ENCODE assay signal across 19 mouse cellular contexts in the genomic region with DNA sequence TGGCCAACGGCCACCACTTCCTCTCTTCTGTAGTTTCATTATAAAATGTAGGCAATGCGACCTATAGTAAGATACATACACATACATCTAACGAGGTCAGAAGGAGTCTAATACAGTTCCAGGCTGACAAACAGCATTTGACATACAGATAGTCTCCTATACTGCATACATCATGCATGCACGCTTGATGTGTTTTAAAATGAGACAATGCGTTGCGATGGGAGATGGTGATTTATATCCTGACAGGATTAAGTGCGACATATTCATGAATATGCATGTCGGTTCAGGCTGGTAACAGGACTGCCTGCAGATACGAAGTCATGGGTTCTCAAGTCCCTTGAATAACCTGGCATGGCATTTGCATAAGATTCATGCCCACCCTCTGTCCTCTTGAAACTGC. TPM values are rescaled to one million over a fixed set of nuclear protein-coding genes. Genes with fewer than 3 reads are reported as not detected.
DNase-seq lines count a peak whose midpoint lies in the region; ATAC-seq and TF ChIP-seq lines count a peak whose summit lies in the region.
"Had no signal": no experiment of that assay in that cellular context is flagged by ENCODE, and none has a peak within 500 bp of the region (broad histone marks: within the 10 kb centered on the region; RNA-seq: fewer than 3 reads in every experiment).

No protein-coding gene starts in this region.

- H3K4me2 ChIP-seq in midbrain, embryonic 13.5 days (replicated peaks), result no peak overlapping the region
- H3K4me2 ChIP-seq in midbrain, embryonic 15.5 days, result no peak overlapping the region
- H3K4me2 ChIP-seq in hindbrain, postnatal 0 days (ENCODE audit: low read depth, low read length), result no peak overlapping the region
- H3K4me2 ChIP-seq in neural tube, embryonic 12.5 days (replicated peaks), result no peak overlapping the region
- H3K4me2 ChIP-seq: embryonic facial prominence, embryonic 12.5 days; forebrain, embryonic 15.5 days had no signal

- DNase-seq in hindbrain, postnatal 0 days (ENCODE audit: low spot score), result peak; percentile 33
- peak; percentile 23 for DNase-seq in retina, embryonic 14.5 days (ENCODE audit: low spot score)
- DNase-seq in cerebellum, adult 18-20 months, result no peak
- no peak for DNase-seq in urinary bladder, postnatal 14 days (ENCODE audit: low spot score)
- DNase-seq: adrenal gland, adult 2 months; adrenal gland, postnatal 25 days; cerebellum, adult 11 months; cerebellum, adult 9-10 months; cerebellum, postnatal 25 days; gastrocnemius, postnatal 10 days; heart, adult 18-20 months; heart, postnatal 10 days; heart, postnatal 4 days had no signal

- WGBS in midbrain, embryonic 13.5 days, result 44% methylated on average over 9 of the region's 9 CpGs
- 45% methylated on average over 9 of the region's 9 CpGs for WGBS in midbrain, embryonic 15.5 days
- 39% methylated on average over 9 of the region's 9 CpGs for WGBS in hindbrain, postnatal 0 days
- 53% methylated on average over 9 of the region's 9 CpGs for WGBS in neural tube, embryonic 12.5 days

- no peaks in the 10 kb centered on the region for H3K27me3 ChIP-seq in midbrain, embryonic 13.5 days
- H3K27me3 ChIP-seq in midbrain, embryonic 15.5 days (replicated peaks), result no peaks in the 10 kb centered on the region
- H3K27me3 ChIP-seq in hindbrain, postnatal 0 days (ENCODE audit: insufficient read depth, low read length), result no peaks in the 10 kb centered on the region
- H3K27me3 ChIP-seq in neural tube, embryonic 12.5 days (replicated peaks), result no peaks in the 10 kb centered on the region
- H3K27me3 ChIP-seq: embryonic facial prominence, embryonic 12.5 days; forebrain, embryonic 15.5 days had no signal

- no peak for TF ChIP-seq CTCF in hindbrain, postnatal 0 days (IDR thresholded peaks at IDR 0.05; ENCODE audit: low read depth)

- H3K27ac ChIP-seq in midbrain, embryonic 13.5 days, result 0 out of 2 replicates have a peak overlapping the region, but pooled peaks have one; percentile 6
- no peak overlapping the region for H3K27ac ChIP-seq in midbrain, embryonic 15.5 days
- no peak overlapping the region for H3K27ac ChIP-seq in hindbrain, postnatal 0 days
- no peak overlapping the region; the same call in 1 of the 2 replicates for H3K27ac ChIP-seq in neural tube, embryonic 12.5 days
- H3K27ac ChIP-seq: embryonic facial prominence, embryonic 12.5 days; forebrain, embryonic 15.5 days; heart, embryonic 10.5 days had no signal

- H3K4me3 ChIP-seq in midbrain, embryonic 13.5 days (replicated peaks), result no peak overlapping the region
- H3K4me3 ChIP-seq in midbrain, embryonic 15.5 days, result no peak overlapping the region
- H3K4me3 ChIP-seq in hindbrain, postnatal 0 days (ENCODE audit: low read length), result no peak overlapping the region
- H3K4me3 ChIP-seq in neural tube, embryonic 12.5 days, result no peak overlapping the region
- H3K4me3 ChIP-seq: embryonic facial prominence, embryonic 12.5 days; forebrain, embryonic 15.5 days; heart, embryonic 10.5 days had no signal

- H3K36me3 ChIP-seq in midbrain, embryonic 13.5 days, result no peaks in the 10 kb centered on the region
- H3K36me3 ChIP-seq in midbrain, embryonic 15.5 days (replicated peaks), result no peaks in the 10 kb centered on the region
- no peaks in the 10 kb centered on the region for H3K36me3 ChIP-seq in hindbrain, postnatal 0 days (ENCODE audit: insufficient read depth, low read length)
- no peaks in the 10 kb centered on the region for H3K36me3 ChIP-seq in neural tube, embryonic 12.5 days
- H3K36me3 ChIP-seq: embryonic facial prominence, embryonic 12.5 days; forebrain, embryonic 15.5 days; heart, embryonic 10.5 days had no signal

- ATAC-seq in midbrain, embryonic 13.5 days, result 0 out of 2 replicates have a peak, but pooled peaks have one; percentile 24
- ATAC-seq in midbrain, embryonic 15.5 days (replicated peaks), result no peak
- no peak for ATAC-seq in hindbrain, postnatal 0 days
- ATAC-seq in neural tube, embryonic 12.5 days (ENCODE audit: low FRiP score, low read depth), result peak; percentile 33; the same call in 1 of the 2 replicates
- ATAC-seq: forebrain, embryonic 15.5 days had no signal

- no peaks in the 10 kb centered on the region for H3K9me3 ChIP-seq in midbrain, embryonic 13.5 days
- H3K9me3 ChIP-seq in midbrain, embryonic 15.5 days, result no peaks in the 10 kb centered on the region
- no peaks in the 10 kb centered on the region for H3K9me3 ChIP-seq in hindbrain, postnatal 0 days (ENCODE audit: low read length)
- no peaks in the 10 kb centered on the region for H3K9me3 ChIP-seq in neural tube, embryonic 12.5 days
- H3K9me3 ChIP-seq: embryonic facial prominence, embryonic 12.5 days; forebrain, embryonic 15.5 days; heart, embryonic 10.5 days had no signal

- H3K9ac ChIP-seq in midbrain, embryonic 13.5 days (replicated peaks), result no peak overlapping the region
- no peak overlapping the region for H3K9ac ChIP-seq in midbrain, embryonic 15.5 days
- H3K9ac ChIP-seq in hindbrain, postnatal 0 days (replicated peaks; ENCODE audit: low read length), result no peak overlapping the region
- no peak overlapping the region for H3K9ac ChIP-seq in neural tube, embryonic 12.5 days
- H3K9ac ChIP-seq: embryonic facial prominence, embryonic 12.5 days; forebrain, embryonic 15.5 days had no signal

- H3K4me1 ChIP-seq in midbrain, embryonic 13.5 days (replicated peaks), result peaks cover 13% of the 10 kb centered on the region
- H3K4me1 ChIP-seq in midbrain, embryonic 15.5 days, result no peaks in the 10 kb centered on the region
- H3K4me1 ChIP-seq in hindbrain, postnatal 0 days (ENCODE audit: insufficient read depth, low read length), result no peaks in the 10 kb centered on the region
- H3K4me1 ChIP-seq in neural tube, embryonic 12.5 days, result peaks cover 13% of the 10 kb centered on the region
- H3K4me1 ChIP-seq: embryonic facial prominence, embryonic 12.5 days; forebrain, embryonic 15.5 days; heart, embryonic 10.5 days had no signal

RNA-seq across cellular contexts. Expression of a gene that starts 54.7 kb away (rescaled TPM):
- 2.9 and 4.3 TPM in 2 replicates for polyA plus RNA-seq in midbrain, embryonic 13.5 days (2015; fragmentation: Nextera tagmentation; extraction: Ambion mirVana)
- polyA plus RNA-seq in midbrain, embryonic 15.5 days (2015; fragmentation: Nextera tagmentation; extraction: Ambion mirVana), result 3.9 and 5.2 TPM in 2 replicates
- 13.2 and 17.9 TPM in 2 replicates for total RNA-seq in hindbrain, postnatal 0 days (2014; rRNA removed)
- polyA plus RNA-seq in hindbrain, postnatal 0 days (2015; fragmentation: Nextera tagmentation; extraction: Ambion mirVana), result 10.0 and 11.2 TPM in 2 replicates
- 4.4 and 5.4 TPM in 2 replicates for polyA plus RNA-seq in neural tube, embryonic 12.5 days (2016; fragmentation: Nextera tagmentation; extraction: Ambion mirVana)

Comparison
In these comparisons a context has a peak if more than half of its experiments do, and no peak if none do; other contexts are left out.
1. ATAC-seq: peak in midbrain, embryonic 13.5 days (single experiment) and neural tube, embryonic 12.5 days (single experiment); none in midbrain, embryonic 15.5 days (single experiment) and hindbrain, postnatal 0 days (single experiment).
2. DNase-seq: peak in hindbrain, postnatal 0 days (single experiment) and retina, embryonic 14.5 days (single experiment); none in cerebellum, adult 18-20 months (0 of 2) and urinary bladder, postnatal 14 days (single experiment).